In genomic region chr8:36364567-36365231, GRCm38 (mm10) we compare ENCODE assay signal across 17 mouse cellular contexts.
DNase-seq lines count a peak whose midpoint lies in the region; ATAC-seq and TF ChIP-seq lines count a peak whose summit lies in the region.
"Had no signal": no experiment of that assay in that cellular context is flagged by ENCODE, and none has a peak within 500 bp of the region (broad histone marks: within the 10 kb centered on the region; RNA-seq: fewer than 3 reads in every experiment).

No protein-coding gene starts in this region.

- H3K9me3 ChIP-seq in forebrain, postnatal 0 days (ENCODE audit: low read length) = no peaks in the 10 kb centered on the region
- no peaks in the 10 kb centered on the region for H3K9me3 ChIP-seq in forebrain, embryonic 16.5 days (ENCODE audit: control insufficient read depth, low read length)
- H3K9me3 ChIP-seq: embryonic facial prominence, embryonic 13.5 days; forebrain, embryonic 13.5 days; forebrain, embryonic 15.5 days had no signal

- H3K9ac ChIP-seq in forebrain, postnatal 0 days = no peak overlapping the region
- H3K9ac ChIP-seq in forebrain, embryonic 16.5 days (replicated peaks; ENCODE audit: low read depth, low read length) = no peak overlapping the region
- H3K9ac ChIP-seq: embryonic facial prominence, embryonic 13.5 days; forebrain, embryonic 13.5 days; forebrain, embryonic 15.5 days had no signal

- no peak overlapping the region for H3K4me2 ChIP-seq in forebrain, postnatal 0 days (ENCODE audit: low read depth)
- no peak overlapping the region for H3K4me2 ChIP-seq in forebrain, embryonic 16.5 days (ENCODE audit: low read length)
- H3K4me2 ChIP-seq: embryonic facial prominence, embryonic 13.5 days; forebrain, embryonic 13.5 days; forebrain, embryonic 15.5 days had no signal

- no peaks in the 10 kb centered on the region for H3K27me3 ChIP-seq in forebrain, postnatal 0 days (ENCODE audit: insufficient read depth, low read length)
- no peaks in the 10 kb centered on the region for H3K27me3 ChIP-seq in forebrain, embryonic 16.5 days (replicated peaks; ENCODE audit: control insufficient read depth, insufficient read depth, low read length)
- H3K27me3 ChIP-seq: embryonic facial prominence, embryonic 13.5 days; forebrain, embryonic 13.5 days; forebrain, embryonic 15.5 days had no signal

- H3K27ac ChIP-seq in forebrain, postnatal 0 days (ENCODE audit: low read depth, low read length) = no peak overlapping the region
- H3K27ac ChIP-seq in forebrain, embryonic 16.5 days (ENCODE audit: low read length) = no peak overlapping the region
- H3K27ac ChIP-seq: embryonic facial prominence, embryonic 13.5 days; forebrain, embryonic 13.5 days; forebrain, embryonic 15.5 days had no signal

- no peak for ATAC-seq in forebrain, postnatal 0 days
- no peak for ATAC-seq in forebrain, embryonic 16.5 days
- ATAC-seq: forebrain, embryonic 15.5 days had no signal

- H3K4me3 ChIP-seq in forebrain, postnatal 0 days (ENCODE audit: low read depth, low read length) = no peak overlapping the region
- no peak overlapping the region for H3K4me3 ChIP-seq in forebrain, embryonic 16.5 days (replicated peaks; ENCODE audit: low read length)
- no peak overlapping the region for H3K4me3 ChIP-seq in lung, adult 2 months (replicated peaks; ENCODE audit: extremely low read depth, low read depth, low read length)
- H3K4me3 ChIP-seq: embryonic facial prominence, embryonic 13.5 days; forebrain, embryonic 13.5 days; forebrain, embryonic 15.5 days had no signal

- H3K4me1 ChIP-seq in forebrain, postnatal 0 days (ENCODE audit: insufficient read depth) = peaks cover 3% of the 10 kb centered on the region; the same call in 1 of the 2 replicates
- peaks cover 13% of the 10 kb centered on the region for H3K4me1 ChIP-seq in forebrain, embryonic 16.5 days (replicated peaks; ENCODE audit: control insufficient read depth, insufficient read depth, low read length)
- no peaks in the 10 kb centered on the region for H3K4me1 ChIP-seq in lung, adult 2 months (ENCODE audit: control insufficient read depth, insufficient read depth, low read length)
- H3K4me1 ChIP-seq: embryonic facial prominence, embryonic 13.5 days had no signal

- TF ChIP-seq POLR2A in lung, adult 2 months (IDR thresholded peaks at IDR 0.05; ENCODE audit: borderline replicate concordance, extremely low read depth, low read depth, low read length) = no peak

- no peaks in the 10 kb centered on the region for H3K36me3 ChIP-seq in forebrain, postnatal 0 days (ENCODE audit: insufficient read depth)
- no peaks in the 10 kb centered on the region for H3K36me3 ChIP-seq in forebrain, embryonic 16.5 days (ENCODE audit: control insufficient read depth, insufficient read depth)
- H3K36me3 ChIP-seq: embryonic facial prominence, embryonic 13.5 days; forebrain, embryonic 15.5 days had no signal

- 51% methylated on average over 6 of the region's 6 CpGs for WGBS in forebrain, postnatal 0 days
- 62% methylated on average over 6 of the region's 6 CpGs for WGBS in forebrain, embryonic 16.5 days
- WGBS in lung, adult 2 months = 74% methylated on average over 6 of the region's 6 CpGs

- peak; percentile 38 for DNase-seq in forebrain, postnatal 0 days
- peak; percentile 55 for DNase-seq in heart, adult 11 months
- DNase-seq in heart, adult 18-20 months = no peak
- DNase-seq in telencephalon, adult 2 months (ENCODE audit: low read depth, low spot score) = peak; percentile 33
- no peak for DNase-seq in lung, adult 2 months
- DNase-seq: adrenal gland, adult 2 months; adrenal gland, postnatal 10 days; adrenal gland, postnatal 25 days; cerebellum, adult 11-12 months; cerebellum, adult 2 months; cerebellum, adult 9-10 months; cerebellum, postnatal 10 days; cerebellum, postnatal 25 days had no signal

- TF ChIP-seq CTCF in forebrain, postnatal 0 days (IDR thresholded peaks at IDR 0.05; ENCODE audit: low read depth) = no peak
- TF ChIP-seq CTCF in lung, adult 2 months (IDR thresholded peaks at IDR 0.05; ENCODE audit: insufficient read depth, low read length) = no peak

Comparison
In these comparisons a context has a peak if more than half of its experiments do, and no peak if none do; other contexts are left out.
1. DNase-seq: peak in forebrain, postnatal 0 days (single experiment), heart, adult 11 months (single experiment) and telencephalon, adult 2 months (single experiment); none in heart, adult 18-20 months (0 of 2) and lung, adult 2 months (single experiment).